Mouse (Mus musculus) Patski (cell line): ENCODE results near the gene Pex6. TPM values are rescaled to one million over a fixed set of nuclear protein-coding genes. Genes with fewer than 3 reads are reported as not detected.

Experiments
- ATAC-seq: fragments of 100-300 bp; one replicate; pipeline ENCODE4 v1.8.0; 2021
- CTCF ChIA-PET: fragments of 350-600 bp; sonication (Branson Sonifier 250); formaldehyde crosslinking; loops from one replicate; lab custom pipeline; 2022; ENCODE audit warnings: inconsistent platforms; lab: Charles Lee
- POLR2A ChIA-PET: fragments of 350-600 bp; sonication (Branson Sonifier 250); formaldehyde crosslinking; loops from one replicate; lab custom pipeline; 2022; ENCODE audit warnings: antibody characterized with exemption, inconsistent platforms; lab: Charles Lee
- DNase-seq: peaks from one replicate; pipeline ENCODE4 v3.0.0-alpha.2; 2011; ENCODE audit warnings: low read depth, low spot score
- H3K27me3 ChIP-seq: fragments of 371-371 bp; one replicate; pipeline ENCODE4 v1.5.1; 2021
- CTCF ChIP-seq: fragments of 100-300 bp; IDR thresholded peaks from one replicate; pipeline ENCODE4 v1.5.1; 2021
- in situ Hi-C: fragments of 300-500 bp; cut with MboI; formaldehyde crosslinking; loops from 3 replicates; pipeline ENCODE4 v1.11.1; 2018; ENCODE audit warnings: low pct_unique_long_range_greater_than_20kb, mixed read lengths
- polyA plus RNA-seq: library from polyadenylated mRNA; unstranded; gene quantifications from one replicate; pipeline ENCODE4 v1.2.3, GENCODE M21; 2021

Gene Pex6
- polyA plus RNA-seq, 1 experiment from 2014 or later, result 39.9 TPM

- no peak for TF ChIP-seq CTCF
- CTCF ChIA-PET, result no interaction called here
- no peaks in the 10 kb centered on the region for H3K27me3 ChIP-seq
- DNase-seq, result no peak
- no peak for ATAC-seq
- POLR2A ChIA-PET, result no interaction called here
- in situ Hi-C loops, result no loop called here
These were observed 12.0 kb upstream of the Pex6 start for GRCm38 (mm10) chr17:46699245-46699644.

- in situ Hi-C loops, result no loop called here
- ChIA-PET POLR2A (interaction anchor here (0.5 kb wide), 1 partner anchor 163 kb away, joined by 3 read pairs; no protein-coding TSS in a partner anchor), CTCF (interaction anchor here (1.7 kb wide), 1 partner anchor 11 kb away, joined by 5 read pairs; no protein-coding TSS in a partner anchor)
- H3K27me3 ChIP-seq, result no peaks in the 10 kb centered on the region
- no peak for DNase-seq
- no peak for TF ChIP-seq CTCF
- no peak for ATAC-seq
These were observed 11.4 kb upstream of the Pex6 start for GRCm38 (mm10) chr17:46699912-46700311.

GRCm38 (mm10) chr17:46701489-46701888 lies 9.8 kb upstream of the Pex6 start:
- DNase-seq (no peak), ATAC-seq (no peak)
- ChIA-PET CTCF (interaction anchor here (0.8 to 1.7 kb wide), 4 partner anchors 10 to 22 kb away, joined by 3 to 5 read pairs (median 4); partner anchors contain the start of gene Mea1), POLR2A (interaction anchor here (0.5 to 1.7 kb wide), 4 partner anchors 11 to 46 kb away, joined by 3 to 6 read pairs (median 4); partner anchors contain the start of gene Klhdc3)
- H3K27me3 ChIP-seq, result no peaks in the 10 kb centered on the region
- no peak for TF ChIP-seq CTCF
- in situ Hi-C loops, result no loop called here

- DNase-seq (no peak), ATAC-seq (no peak)
- ChIA-PET POLR2A (interaction anchor here (0.5 to 1.7 kb wide), 2 partner anchors 18 to 46 kb away, joined by 4 to 5 read pairs; no protein-coding TSS in a partner anchor), CTCF (interaction anchor here (0.8 to 1.5 kb wide), 2 partner anchors 10 to 23 kb away, joined by 3 to 4 read pairs; partner anchors contain the start of gene Mea1)
- no peaks in the 10 kb centered on the region for H3K27me3 ChIP-seq
- no peak for TF ChIP-seq CTCF
- in situ Hi-C loops, result no loop called here
These were observed 9.2 kb upstream of the Pex6 start for GRCm38 (mm10) chr17:46702100-46702499.

- in situ Hi-C loops, result no loop called here
- no peaks in the 10 kb centered on the region for H3K27me3 ChIP-seq
- ATAC-seq (no peak), DNase-seq (no peak)
- ChIA-PET CTCF (no interaction called here), POLR2A (no interaction called here)
- no peak for TF ChIP-seq CTCF
These were observed 8.8 kb upstream of the Pex6 start for GRCm38 (mm10) chr17:46702506-46702905.

- DNase-seq, result no peak
- CTCF ChIA-PET, result interaction anchor here (1.0 to 1.3 kb wide), 2 partner anchors 7 to 20 kb away, joined by 3 to 4 read pairs; no protein-coding TSS in a partner anchor
These were observed 7.0 kb upstream of the Pex6 start for GRCm38 (mm10) chr17:46703971-46704886.

GRCm38 (mm10) chr17:46704887-46705835 lies 6.1 kb upstream of the Pex6 start, which contains the start of gene Ppp2r5d:
Ppp2r5d (minus strand) TSS chr17:46705111.
- in situ Hi-C loops, result no loop called here
- peak; percentile 92 for ATAC-seq

More at GRCm38 (mm10) chr17:46703971-46704886, 7.0 kb upstream of the Pex6 start:
- no peak for TF ChIP-seq CTCF
- H3K27me3 ChIP-seq, result no peaks in the 10 kb centered on the region
- in situ Hi-C loops, result no loop called here
- peak; percentile 55 for ATAC-seq
- POLR2A ChIA-PET, result interaction anchor here (0.9 to 1.7 kb wide), 7 partner anchors 9 to 40 kb away, joined by 3 to 8 read pairs (median 3); partner anchors contain the start of gene Klhdc3

GRCm38 (mm10) chr17:46706375-46707089 lies 4.7 kb upstream of the Pex6 start:
- ATAC-seq (no peak), DNase-seq (no peak)
- POLR2A ChIA-PET, result interaction anchor here (1.7 kb wide), 1 partner anchor 26 kb away, joined by 4 read pairs; the partner anchor contains the start of gene Klhdc3
- TF ChIP-seq CTCF, result no peak
- in situ Hi-C loops, result no loop called here
- CTCF ChIA-PET, result no interaction called here
- no peaks in the 10 kb centered on the region for H3K27me3 ChIP-seq

More at GRCm38 (mm10) chr17:46704887-46705835, 6.1 kb upstream of the Pex6 start, which contains the start of gene Ppp2r5d:
- ChIA-PET CTCF (interaction anchor here (1.0 to 1.3 kb wide), 3 partner anchors 8 to 36 kb away, joined by 3 to 4 read pairs (median 3); no protein-coding TSS in a partner anchor), POLR2A (interaction anchor here (0.9 to 1.7 kb wide), 7 partner anchors 8 to 39 kb away, joined by 3 to 8 read pairs (median 3); partner anchors contain the start of gene Klhdc3)
- no peaks in the 10 kb centered on the region for H3K27me3 ChIP-seq
- peak; percentile 93 for DNase-seq
- no peak for TF ChIP-seq CTCF
